Mouse (Mus musculus) forebrain, embryonic 13.5 days (tissue): ENCODE measurements around the gene Scgb1c1. TPM values are rescaled to one million over a fixed set of nuclear protein-coding genes. Genes with fewer than 3 reads are reported as not detected.

Source experiments
- ATAC-seq: fragments of 200-750 bp; cut with Nextera tagmentation; 2 replicates; pipeline ENCODE4 v1.8.0; 2017
- H3K27ac ChIP-seq: fragments of 300-500 bp; sonication (generic); 2 replicates; pipeline ENCODE4 v1.5.1; 2015; ENCODE audit warnings: inconsistent platforms, mild to moderate bottlenecking, moderate library complexity
- H3K27me3 ChIP-seq: fragments of 300-500 bp; sonication (generic); 2 replicates; pipeline ENCODE4 v1.6.1; 2015; ENCODE audit warnings: mild to moderate bottlenecking, inconsistent platforms
- H3K36me3 ChIP-seq: fragments of 300-500 bp; sonication (generic); 2 replicates; pipeline ENCODE4 v1.6.1; 2015; ENCODE audit warnings: mild to moderate bottlenecking, inconsistent platforms; ENCODE audit not compliant: poor library complexity, severe bottlenecking
- H3K4me1 ChIP-seq: fragments of 300-500 bp; sonication (generic); 2 replicates; pipeline ENCODE4 v1.6.1; 2015; ENCODE audit warnings: inconsistent platforms
- H3K4me2 ChIP-seq: fragments of 300-500 bp; sonication (generic); 2 replicates; pipeline ENCODE4 v1.6.1; 2015; ENCODE audit warnings: inconsistent platforms, mild to moderate bottlenecking, moderate library complexity
- H3K4me3 ChIP-seq: fragments of 300-500 bp; sonication (generic); 2 replicates; pipeline ENCODE4 v1.5.1; 2015; ENCODE audit warnings: mild to moderate bottlenecking, inconsistent platforms
- H3K9ac ChIP-seq: fragments of 300-500 bp; sonication (generic); 2 replicates; pipeline ENCODE4 v1.6.1; 2015; ENCODE audit warnings: mild to moderate bottlenecking, inconsistent platforms
- H3K9me3 ChIP-seq: fragments of 300-500 bp; sonication (generic); replicated peaks from 2 replicates; pipeline ENCODE4 v1.6.1; 2016; ENCODE audit warnings: inconsistent platforms
- WGBS: fragments of 180-500 bp; shearing (Covaris S2); methylation state at CpG from one replicate; pipeline ENCODE4 v1.1.7; 2015; 5-methylcytosine and 5-hydroxymethylcytosine counted together
- polyA plus RNA-seq: library from polyadenylated mRNA; unstranded; fragments of >200 nt; fragmentation: Nextera tagmentation; extraction: Ambion mirVana; gene quantifications from 2 replicates; pipeline ENCODE4 v1.2.1, GENCODE M21; 2015

Scgb1c1 gene
- polyA plus RNA-seq, 1 experiment from 2014 or later = not detected

DNA sequence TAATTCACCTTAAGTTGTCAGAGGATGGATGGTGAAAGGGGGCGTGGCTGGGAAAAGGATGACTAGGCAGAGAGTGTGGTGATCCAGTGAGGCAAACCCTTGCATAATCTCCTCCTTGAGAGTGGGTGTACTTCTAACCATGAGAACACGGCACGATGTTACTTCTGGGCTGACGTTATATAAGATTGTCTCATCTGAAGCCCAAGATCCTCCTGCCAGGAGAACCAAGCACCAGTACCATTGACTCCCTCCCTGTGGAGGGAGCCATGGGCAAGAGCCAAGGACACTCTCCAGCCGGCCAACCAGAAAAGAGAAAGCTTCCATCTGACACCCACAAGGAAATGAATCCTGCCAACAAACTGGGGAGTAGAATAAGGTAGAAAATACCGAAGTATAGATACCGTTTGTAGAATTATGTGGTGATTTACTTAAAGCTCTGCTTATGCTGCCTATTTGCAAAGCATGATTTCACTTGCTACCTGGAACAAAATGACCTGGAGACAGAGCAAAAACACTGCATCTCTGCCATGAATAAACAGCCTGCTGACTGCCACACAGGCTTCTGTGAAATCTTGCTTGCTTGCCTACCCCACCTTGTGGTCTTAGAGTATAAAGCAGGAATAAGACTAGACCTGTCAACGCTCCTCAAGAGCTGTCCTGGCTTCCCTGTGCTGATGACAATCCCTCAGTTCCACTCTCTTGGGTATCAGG, 17.0 kb upstream of the Scgb1c1 start:
- Histone ChIP-seq H3K27me3 (0 out of 2 replicates have a peak, but pooled peaks cover 6% of the 10 kb centered on the region), H3K4me1 (no peaks in the 10 kb centered on the region), H3K4me2 (no peak overlapping the region), H3K4me3 (no peak overlapping the region), H3K9ac (no peak overlapping the region), H3K27ac (no peak overlapping the region), H3K36me3 (no peaks in the 10 kb centered on the region), H3K9me3 (no peaks in the 10 kb centered on the region)
- WGBS = 43% methylated on average over 8 of the region's 8 CpGs
- ATAC-seq = no peak

- ATAC-seq = no peak
- H3K4me2 ChIP-seq = no peak overlapping the region
- H3K9ac ChIP-seq = no peak overlapping the region
- H3K9me3 ChIP-seq = no peaks in the 10 kb centered on the region
- no peaks in the 10 kb centered on the region for H3K4me1 ChIP-seq
- H3K27ac ChIP-seq = no peak overlapping the region
- 74% methylated on average over 6 of the region's 6 CpGs for WGBS
- no peaks in the 10 kb centered on the region for H3K36me3 ChIP-seq
- H3K4me3 ChIP-seq = no peak overlapping the region
- H3K27me3 ChIP-seq = 0 out of 2 replicates have a peak, but pooled peaks cover 4% of the 10 kb centered on the region
These were observed 13.9 kb upstream of the Scgb1c1 start for GRCm38 (mm10) chr7:140831447-140831846.

GRCm38 (mm10) chr7:140833341-140833740, 12.0 kb upstream of the Scgb1c1 start:
- no peaks in the 10 kb centered on the region for H3K36me3 ChIP-seq
- H3K4me3 ChIP-seq = no peak overlapping the region
- 85% methylated on average over 4 of the region's 4 CpGs for WGBS
- H3K27ac ChIP-seq = no peak overlapping the region
- H3K4me2 ChIP-seq = no peak overlapping the region
- H3K9ac ChIP-seq = no peak overlapping the region
- no peaks in the 10 kb centered on the region for H3K9me3 ChIP-seq
- no peak for ATAC-seq
- H3K27me3 ChIP-seq = no peaks in the 10 kb centered on the region
- no peaks in the 10 kb centered on the region for H3K4me1 ChIP-seq

- no peaks in the 10 kb centered on the region for H3K9me3 ChIP-seq
- no peaks in the 10 kb centered on the region for H3K4me1 ChIP-seq
- H3K4me2 ChIP-seq = no peak within 1 kb of the TSS
- no peak within 1 kb of the TSS for H3K27ac ChIP-seq
- 50% methylated on average over 20 of the region's 20 CpGs for WGBS
- ATAC-seq = no peak
- peaks cover 5% of the 10 kb centered on the region; the same call in 1 of the 2 replicates for H3K27me3 ChIP-seq
- no peaks in the 10 kb centered on the region for H3K36me3 ChIP-seq
- no peak within 1 kb of the TSS for H3K9ac ChIP-seq
- H3K4me3 ChIP-seq = no peak within 1 kb of the TSS
These were observed 10.2 kb upstream of the Scgb1c1 start, which contains the start of gene Urah for GRCm38 (mm10) chr7:140834968-140835757. Gene Urah (plus strand): TSS chr7:140835018.

GRCm38 (mm10) chr7:140835758-140836087, 9.6 kb upstream of the Scgb1c1 start:
- Histone ChIP-seq H3K4me3 (no peak overlapping the region), H3K9me3 (no peaks in the 10 kb centered on the region), H3K27me3 (peaks cover 8% of the 10 kb centered on the region; the same call in 1 of the 2 replicates), H3K9ac (no peak overlapping the region), H3K4me1 (no peaks in the 10 kb centered on the region), H3K36me3 (no peaks in the 10 kb centered on the region), H3K27ac (no peak overlapping the region), H3K4me2 (no peak overlapping the region)
- ATAC-seq = no peak
- 78% methylated on average over 2 of the region's 2 CpGs for WGBS

GRCm38 (mm10) chr7:140836243-140837115, 8.9 kb upstream of the Scgb1c1 start:
- H3K36me3 ChIP-seq = no peaks in the 10 kb centered on the region
- no peak for ATAC-seq
- no peaks in the 10 kb centered on the region for H3K9me3 ChIP-seq
- H3K27me3 ChIP-seq = peaks cover 16% of the 10 kb centered on the region; the same call in 1 of the 2 replicates
- H3K4me3 ChIP-seq = no peak overlapping the region
- WGBS = 85% methylated on average over 9 of the region's 9 CpGs
- H3K4me1 ChIP-seq = no peaks in the 10 kb centered on the region
- H3K9ac ChIP-seq = no peak overlapping the region
- H3K4me2 ChIP-seq = no peak overlapping the region
- no peak overlapping the region for H3K27ac ChIP-seq

GRCm38 (mm10) chr7:140839556-140839955, 5.8 kb upstream of the Scgb1c1 start:
- no peak overlapping the region for H3K4me2 ChIP-seq
- no peak overlapping the region for H3K27ac ChIP-seq
- H3K4me3 ChIP-seq = no peak overlapping the region
- no peaks in the 10 kb centered on the region for H3K4me1 ChIP-seq
- no peaks in the 10 kb centered on the region for H3K36me3 ChIP-seq
- H3K9me3 ChIP-seq = no peaks in the 10 kb centered on the region
- 65% methylated on average over 5 of the region's 5 CpGs for WGBS
- no peak for ATAC-seq
- peaks cover 40% of the 10 kb centered on the region for H3K27me3 ChIP-seq
- no peak overlapping the region for H3K9ac ChIP-seq

- H3K27ac ChIP-seq = no peak overlapping the region
- no peak for ATAC-seq
- H3K9me3 ChIP-seq = no peaks in the 10 kb centered on the region
- no peaks in the 10 kb centered on the region; the same call in 1 of the 2 replicates for H3K4me1 ChIP-seq
- 42% methylated on average over 19 of the region's 19 CpGs for WGBS
- H3K36me3 ChIP-seq = no peaks in the 10 kb centered on the region
- no peak overlapping the region for H3K4me2 ChIP-seq
- peaks cover 44% of the 10 kb centered on the region for H3K27me3 ChIP-seq
- no peak overlapping the region for H3K4me3 ChIP-seq
- no peak overlapping the region for H3K9ac ChIP-seq
These were observed 4.3 kb upstream of the Scgb1c1 start for GRCm38 (mm10) chr7:140840750-140841735.

- H3K27me3 ChIP-seq = peaks cover 45% of the 10 kb centered on the region
- H3K9ac ChIP-seq = no peak overlapping the region
- no peak overlapping the region for H3K27ac ChIP-seq
- WGBS = 80% methylated on average over 7 of the region's 7 CpGs
- H3K36me3 ChIP-seq = no peaks in the 10 kb centered on the region
- no peak overlapping the region for H3K4me3 ChIP-seq
- H3K4me2 ChIP-seq = no peak overlapping the region
- H3K9me3 ChIP-seq = no peaks in the 10 kb centered on the region
- peaks cover 4% of the 10 kb centered on the region; the same call in 1 of the 2 replicates for H3K4me1 ChIP-seq
- no peak for ATAC-seq
These were observed 1.5 kb upstream of the Scgb1c1 start for GRCm38 (mm10) chr7:140843806-140844205.

- peaks cover 4% of the 10 kb centered on the region; the same call in 1 of the 2 replicates for H3K4me1 ChIP-seq
- no peak overlapping the region for H3K27ac ChIP-seq
- H3K9me3 ChIP-seq = no peaks in the 10 kb centered on the region
- 76% methylated on average over 4 of the region's 4 CpGs for WGBS
- H3K4me2 ChIP-seq = no peak overlapping the region
- no peaks in the 10 kb centered on the region for H3K36me3 ChIP-seq
- H3K9ac ChIP-seq = no peak overlapping the region
- no peak overlapping the region for H3K4me3 ChIP-seq
- ATAC-seq = no peak
- H3K27me3 ChIP-seq = peaks cover 37% of the 10 kb centered on the region
These were observed 336 bp downstream of the Scgb1c1 start for GRCm38 (mm10) chr7:140845683-140846082.

- no peak overlapping the region for H3K4me2 ChIP-seq
- H3K4me3 ChIP-seq = no peak overlapping the region
- no peaks in the 10 kb centered on the region for H3K9me3 ChIP-seq
- H3K9ac ChIP-seq = no peak overlapping the region
- ATAC-seq = no peak
- H3K4me1 ChIP-seq = peaks cover 4% of the 10 kb centered on the region; the same call in 1 of the 2 replicates
- WGBS = 86% methylated on average over 10 of the region's 10 CpGs
- H3K36me3 ChIP-seq = peaks cover 7% of the 10 kb centered on the region
- H3K27ac ChIP-seq = no peak overlapping the region
- peaks cover 27% of the 10 kb centered on the region for H3K27me3 ChIP-seq
These were observed 1.3 kb downstream of the Scgb1c1 start for GRCm38 (mm10) chr7:140846676-140847075.
